Mouse (Mus musculus): ENCODE measurements around the gene Lmbrd1. TPM values are rescaled to one million over a fixed set of nuclear protein-coding genes. Genes with fewer than 3 reads are reported as not detected.
A peak's percentile ranks its signal among the peaks of the same experiment; 100 is the strongest.
"Not testable (repeated sequence)": the region's sequence is repeated elsewhere in the genome, so short reads cannot be mapped to it uniquely, and the experiment has no call there.

Gene Lmbrd1
- total RNA-seq, 1 experiment from 2014 or later: 92.9 TPM

DNA sequence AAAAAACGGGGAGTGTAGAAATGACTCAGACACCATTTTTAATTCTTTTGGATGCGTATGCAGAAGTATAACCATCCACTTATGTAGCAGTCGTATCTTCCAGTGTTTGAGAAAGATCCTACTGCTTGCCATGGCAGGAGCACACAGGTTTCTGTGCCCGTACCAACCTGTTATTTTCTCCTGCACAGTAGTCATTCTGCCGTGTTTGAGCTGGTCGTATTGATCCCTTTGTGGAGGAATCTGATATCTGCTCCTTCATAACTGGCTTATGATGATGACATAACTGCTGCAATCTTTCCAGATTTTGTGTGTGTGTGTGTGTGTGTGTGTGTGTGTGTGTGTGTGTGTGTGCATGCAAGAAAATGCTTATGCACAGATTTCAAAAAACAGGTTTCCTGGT, 25.4 kb downstream of the Lmbrd1 start:
- ATAC-seq (ENCODE audit: extremely low read depth, insufficient number of reproducible peaks, low FRiP score, poor library complexity, severe bottlenecking): no peak

GRCm38 (mm10) chr1:24716301-24716700, 37.9 kb downstream of the Lmbrd1 start:
- ATAC-seq (ENCODE audit: extremely low read depth, insufficient number of reproducible peaks, low FRiP score, poor library complexity, severe bottlenecking): no peak

DNA sequence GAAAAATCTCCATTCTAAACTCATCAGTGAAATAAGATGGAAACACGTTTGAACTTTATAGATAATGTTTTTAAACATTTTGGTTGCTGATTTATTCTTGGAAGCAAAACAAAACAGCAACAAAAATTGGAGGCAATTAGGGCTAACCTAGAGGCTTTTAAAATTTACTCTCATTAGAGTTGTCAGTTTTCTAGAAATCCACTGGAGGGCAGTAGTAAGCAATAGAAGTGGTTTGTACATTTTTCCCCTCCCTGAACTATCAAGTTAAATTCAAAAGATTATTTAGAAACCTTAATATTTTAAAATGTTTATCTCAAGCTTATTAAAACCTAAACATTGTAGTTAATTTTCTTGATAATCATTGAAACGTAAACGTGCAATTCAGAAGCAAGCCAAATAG, 41.2 kb downstream of the Lmbrd1 start:
- ATAC-seq (ENCODE audit: extremely low read depth, insufficient number of reproducible peaks, low FRiP score, poor library complexity, severe bottlenecking): 0 out of 2 replicates have a peak, but pooled peaks have one; percentile 26

DNA sequence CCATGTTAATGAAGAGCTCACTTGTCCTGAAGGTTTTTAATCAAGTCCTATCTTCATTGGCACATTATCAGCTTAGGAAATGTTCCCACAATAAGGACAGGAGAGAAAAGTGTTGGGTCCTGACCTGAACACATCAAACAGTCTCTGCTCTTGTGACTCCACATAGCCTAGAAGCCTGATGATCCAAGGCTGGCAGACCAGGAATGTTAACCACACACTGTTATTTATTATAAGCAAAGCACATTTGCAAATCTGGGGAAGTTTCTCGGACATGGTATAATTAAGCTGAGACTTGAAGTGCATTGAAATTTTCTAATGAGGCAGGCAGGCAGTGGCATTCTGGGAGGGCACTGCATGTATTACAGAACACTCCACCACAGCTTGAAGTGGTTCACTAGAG, 41.8 kb downstream of the Lmbrd1 start:
- ATAC-seq (ENCODE audit: extremely low read depth, insufficient number of reproducible peaks, low FRiP score, poor library complexity, severe bottlenecking): no peak

- no peak for ATAC-seq (ENCODE audit: extremely low read depth, insufficient number of reproducible peaks, low FRiP score, poor library complexity, severe bottlenecking)
Observed at GRCm38 (mm10) chr1:24729784-24730183, 51.4 kb downstream of the Lmbrd1 start.

DNA sequence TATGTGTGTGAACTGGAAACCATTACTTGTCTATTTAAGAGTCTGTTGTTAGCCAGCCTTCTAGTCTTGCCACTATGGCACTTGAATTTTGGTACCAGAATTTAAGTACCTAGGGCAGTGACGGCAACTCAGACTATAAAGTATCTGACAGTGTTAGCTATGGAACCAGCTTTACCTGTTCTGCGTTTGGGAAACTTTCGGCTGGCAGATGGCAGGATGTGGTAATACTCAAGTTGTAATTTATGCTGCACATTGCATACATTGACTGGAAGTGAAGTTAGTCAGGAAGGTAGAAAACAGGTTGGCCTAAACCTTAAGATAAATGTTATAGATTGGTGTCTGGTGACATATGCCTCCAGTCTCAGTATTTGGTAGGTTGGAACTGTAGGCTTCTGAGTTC, 53.9 kb downstream of the Lmbrd1 start:
- ATAC-seq (ENCODE audit: extremely low read depth, insufficient number of reproducible peaks, low FRiP score, poor library complexity, severe bottlenecking): no peak

DNA sequence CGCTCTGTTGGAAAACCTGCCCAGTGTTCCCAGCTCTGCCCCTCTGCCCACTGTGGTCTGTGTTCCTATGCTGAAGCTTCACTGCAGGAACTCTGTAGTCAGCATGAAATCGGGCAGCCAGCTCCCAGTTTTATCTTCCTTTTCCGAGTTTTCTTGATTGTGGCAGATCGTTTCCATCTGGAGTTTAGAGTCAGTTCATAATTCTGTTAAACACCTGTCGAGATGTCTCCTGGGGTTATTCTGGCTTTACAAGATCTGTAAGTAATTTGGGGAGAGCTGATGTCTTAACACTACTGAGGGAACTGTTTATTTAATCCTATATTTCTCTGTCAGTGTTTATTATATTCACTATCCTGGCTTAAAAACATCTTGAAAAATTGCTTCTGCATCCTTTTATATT, 56.4 kb downstream of the Lmbrd1 start:
- ATAC-seq (ENCODE audit: extremely low read depth, insufficient number of reproducible peaks, low FRiP score, poor library complexity, severe bottlenecking): no peak

DNA sequence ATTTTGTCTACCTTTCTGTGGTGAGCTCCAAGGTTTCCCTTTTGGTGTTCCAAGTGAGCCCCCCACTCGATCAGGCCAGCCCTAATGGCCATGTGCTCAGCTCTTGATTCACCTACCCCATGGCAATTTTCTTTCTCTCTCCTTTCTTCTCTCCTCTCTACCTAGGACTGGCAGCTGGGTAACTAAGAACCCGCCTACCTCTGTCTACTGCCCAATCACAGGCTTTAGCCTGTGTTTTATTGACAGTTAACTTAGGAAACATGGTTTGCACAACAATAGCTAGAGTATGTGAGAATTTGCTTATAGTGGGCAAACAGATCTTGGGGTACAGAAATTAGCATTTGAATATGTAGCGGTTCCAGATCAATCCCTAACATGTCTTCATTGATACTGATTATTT, 62.5 kb downstream of the Lmbrd1 start:
- no peak for ATAC-seq (ENCODE audit: extremely low read depth, insufficient number of reproducible peaks, low FRiP score, poor library complexity, severe bottlenecking)

DNA sequence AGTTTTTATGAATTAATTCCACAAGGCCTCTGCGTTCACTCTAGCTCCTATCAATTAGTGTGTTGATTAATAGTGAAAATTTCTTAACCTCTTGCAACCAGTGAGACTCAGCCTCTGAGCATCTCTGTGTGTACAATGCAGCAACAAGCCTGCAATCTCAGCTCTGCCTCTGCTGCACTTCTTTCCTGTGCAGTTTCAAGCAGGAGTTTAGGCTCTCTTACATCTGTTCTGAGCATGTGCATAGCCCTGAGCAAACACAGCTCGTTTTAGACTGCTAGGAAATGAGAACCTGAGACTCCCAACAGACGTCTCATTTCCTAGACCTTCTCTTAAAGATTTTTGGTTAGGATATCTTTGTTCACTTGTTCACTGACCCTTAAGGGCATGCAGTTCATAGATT, 63.1 kb downstream of the Lmbrd1 start:
- no peak for ATAC-seq (ENCODE audit: extremely low read depth, insufficient number of reproducible peaks, low FRiP score, poor library complexity, severe bottlenecking)

DNA sequence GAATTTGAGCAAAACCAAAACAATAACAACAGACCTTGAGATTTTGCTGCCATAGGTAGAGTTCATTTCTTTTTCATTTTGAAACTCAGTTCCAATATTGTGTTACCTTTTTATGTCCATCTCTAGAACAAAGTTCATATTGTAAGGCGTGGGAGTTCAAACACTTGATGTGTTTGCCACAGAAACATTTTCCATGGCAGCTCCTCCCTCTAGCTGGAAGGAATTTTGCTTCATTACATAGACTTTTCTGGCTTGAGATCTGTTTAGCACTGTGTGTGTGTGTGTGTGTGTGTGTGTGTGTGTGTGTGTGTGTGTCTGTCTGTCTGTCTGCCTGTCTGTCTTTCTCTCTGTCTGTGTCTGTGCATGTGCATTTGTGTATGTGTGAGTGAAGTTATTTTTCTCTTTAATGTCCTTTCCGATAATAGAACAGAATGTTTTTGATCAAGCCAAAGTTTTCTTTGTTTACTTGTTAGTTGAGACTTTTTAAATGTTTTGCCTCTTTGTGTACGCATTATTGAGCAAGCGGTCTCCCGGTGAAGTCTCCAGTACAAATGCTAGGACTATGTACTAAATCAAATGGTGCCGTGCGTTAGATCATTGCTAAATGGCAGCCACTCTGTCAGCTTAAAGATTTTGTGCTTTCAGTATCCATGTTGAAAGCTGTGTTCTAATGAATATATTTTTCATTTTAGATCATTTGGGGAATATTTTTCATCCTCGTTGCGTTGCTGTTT, 64.9 kb downstream of the Lmbrd1 start:
- ATAC-seq (ENCODE audit: extremely low read depth, insufficient number of reproducible peaks, low FRiP score, poor library complexity, severe bottlenecking): no peak

- ATAC-seq (ENCODE audit: extremely low read depth, insufficient number of reproducible peaks, low FRiP score, poor library complexity, severe bottlenecking): no peak
Observed at GRCm38 (mm10) chr1:24752715-24753114, 74.3 kb downstream of the Lmbrd1 start.

GRCm38 (mm10) chr1:24758516-24758915, 80.1 kb downstream of the Lmbrd1 start:
- ATAC-seq (ENCODE audit: extremely low read depth, insufficient number of reproducible peaks, low FRiP score, poor library complexity, severe bottlenecking): no peak

GRCm38 (mm10) chr1:24766466-24766865, 88.0 kb downstream of the Lmbrd1 start:
- no peak for ATAC-seq (ENCODE audit: extremely low read depth, insufficient number of reproducible peaks, low FRiP score, poor library complexity, severe bottlenecking)

- ATAC-seq (ENCODE audit: extremely low read depth, insufficient number of reproducible peaks, low FRiP score, poor library complexity, severe bottlenecking): not testable (repeated sequence)
Observed at GRCm38 (mm10) chr1:24767197-24767596, 88.8 kb downstream of the Lmbrd1 start.

- no peak for ATAC-seq (ENCODE audit: extremely low read depth, insufficient number of reproducible peaks, low FRiP score, poor library complexity, severe bottlenecking)
Observed at GRCm38 (mm10) chr1:24773642-24774041, 95.2 kb downstream of the Lmbrd1 start.

DNA sequence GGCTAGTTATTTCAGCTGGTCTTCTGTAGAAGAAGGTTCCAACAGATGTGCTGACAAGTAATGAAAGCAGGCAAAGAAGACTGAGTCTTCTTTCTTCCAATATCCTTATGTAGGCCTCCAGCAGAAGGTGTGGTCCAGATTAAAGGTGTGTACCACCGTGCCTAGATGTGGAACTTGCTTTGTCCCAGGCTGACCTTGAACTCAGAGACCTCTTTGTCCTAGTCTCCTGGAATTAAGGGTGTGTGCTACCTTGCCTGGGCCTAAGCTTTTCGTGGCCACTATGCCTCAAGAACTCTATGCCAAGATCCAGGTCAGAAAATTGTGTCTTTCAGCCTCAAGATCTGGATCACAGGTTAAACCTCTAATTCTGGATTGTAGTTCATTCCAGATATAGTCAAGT, 98.1 kb downstream of the Lmbrd1 start:
- no peak for ATAC-seq (ENCODE audit: extremely low read depth, insufficient number of reproducible peaks, low FRiP score, poor library complexity, severe bottlenecking)

DNA sequence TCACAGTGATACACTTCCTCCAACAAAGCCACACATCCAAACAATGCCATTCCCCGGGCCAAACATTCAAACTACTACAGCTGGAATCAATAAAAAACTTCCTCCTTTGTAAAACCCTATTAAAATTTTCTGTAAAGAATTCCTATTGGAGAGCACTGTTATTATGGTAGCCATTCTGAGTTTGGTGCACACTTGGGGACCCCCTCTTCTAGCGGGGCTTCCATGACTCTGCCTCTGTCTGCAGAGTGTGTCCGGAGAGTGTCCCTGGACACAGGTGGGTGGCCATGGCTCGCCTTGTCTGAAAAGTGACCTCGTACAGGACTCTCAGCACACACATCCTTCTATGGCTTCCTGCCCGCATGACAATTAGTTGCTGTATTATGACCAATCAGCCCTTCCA, 114.7 kb downstream of the Lmbrd1 start:
- no peak for ATAC-seq (ENCODE audit: extremely low read depth, insufficient number of reproducible peaks, low FRiP score, poor library complexity, severe bottlenecking)

DNA sequence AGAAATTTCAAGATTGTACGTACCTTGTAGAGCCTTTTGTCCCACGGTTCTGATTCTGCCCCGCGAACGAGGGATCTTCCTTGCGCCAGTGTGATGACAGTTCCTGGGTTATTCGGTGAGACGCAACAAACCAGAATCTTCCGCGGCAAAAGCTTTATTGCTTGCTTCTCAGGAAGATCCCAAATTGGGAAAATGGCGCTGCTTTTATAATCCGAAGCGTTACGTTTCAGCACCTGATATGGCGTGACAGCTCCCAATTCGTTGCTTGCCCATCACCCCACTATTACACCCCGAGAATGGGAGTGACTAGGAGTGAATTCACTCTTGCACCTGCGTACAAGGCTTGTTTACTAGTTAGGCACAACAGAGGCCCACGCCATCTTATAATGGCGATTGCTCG, 129.5 kb downstream of the Lmbrd1 start:
- ATAC-seq (ENCODE audit: extremely low read depth, insufficient number of reproducible peaks, low FRiP score, poor library complexity, severe bottlenecking): not testable (repeated sequence)

Data from neutrophil, adult 5-6 weeks (primary cell).